Mouse (Mus musculus) G1E (cell line): ENCODE results near the gene Tex48. TPM values are rescaled to one million over a fixed set of nuclear protein-coding genes. Genes with fewer than 3 reads are reported as not detected.

Experiments
- ATAC-seq: 2 replicates; pipeline ENCODE4 v1.8.0; 2016; ENCODE audit warnings: mild to moderate bottlenecking; ENCODE audit not compliant: insufficient number of reproducible peaks, poor library complexity, low FRiP score, severe bottlenecking; ENCODE audit errors: extremely low read depth
- DNase-seq: peaks from one replicate; pipeline ENCODE4 v3.0.0; 2012; ENCODE audit warnings: low spot score
- H3K27me3 ChIP-seq: 2 replicates; pipeline ENCODE4 v1.6.1; 2012; ENCODE audit warnings: mild to moderate bottlenecking, low read length, inconsistent platforms; ENCODE audit not compliant: insufficient read depth
- H3K36me3 ChIP-seq: replicated peaks from 2 replicates; pipeline ENCODE3; 2012; ENCODE audit warnings: mild to moderate bottlenecking, inconsistent platforms
- H3K4me1 ChIP-seq: 2 replicates; pipeline ENCODE4 v1.6.1; 2012; ENCODE audit warnings: low read depth, low read length, inconsistent platforms, mixed read lengths; ENCODE audit not compliant: insufficient read depth
- H3K4me3 ChIP-seq: 2 replicates; pipeline ENCODE4 v1.5.1; 2012; ENCODE audit warnings: low read depth, mild to moderate bottlenecking, inconsistent platforms, low read length, moderate library complexity, mixed read lengths
- H3K9me3 ChIP-seq: replicated peaks from 2 replicates; pipeline ENCODE4 v1.6.1; 2012; ENCODE audit warnings: inconsistent platforms
- CTCF ChIP-seq: IDR thresholded peaks from 2 replicates; pipeline ENCODE4 v1.5.1; 2012; ENCODE audit warnings: low read depth, low read length, inconsistent platforms, mixed read lengths
- GATA1 ChIP-seq: IDR thresholded peaks from 2 replicates; pipeline ENCODE4 v1.6.1; 2012; ENCODE audit warnings: borderline replicate concordance, low read length, inconsistent platforms, mixed read lengths
- GATA2 ChIP-seq: IDR thresholded peaks from 2 replicates; pipeline ENCODE4 v1.6.1; 2012; ENCODE audit warnings: low read depth, low read length, inconsistent platforms, borderline replicate concordance
- POLR2AphosphoS5 ChIP-seq: IDR thresholded peaks from 2 replicates; pipeline ENCODE4 v1.6.1; 2012; ENCODE audit warnings: low read depth, low read length, inconsistent platforms; ENCODE audit not compliant: insufficient replicate concordance
- TAL1 ChIP-seq: conservative IDR thresholded peaks from 2 replicates; pipeline ENCODE4 v1.6.1; 2012; ENCODE audit warnings: low read depth, low read length, inconsistent platforms, mixed read lengths
- polyA plus RNA-seq: library from polyadenylated mRNA; stranded (reverse); fragments of >175 nt; gene quantifications from 2 replicates; pipeline ENCODE4 v1.2.3, GENCODE M21; 2012
- total RNA-seq, 2 experiments: library from RNA; stranded (forward) in 1 of 2; stranded (reverse) in 1 of 2; fragments of 200-1000 nt in 1 of 2; fragments of >200 nt in 1 of 2; fragmentation: Nextera tagmentation in 1 of 2; gene quantifications; 2 replicates each; pipeline ENCODE4 v1.2.3; 2014 to 2017

The Tex48 gene
- not detected in 2 replicates for total RNA-seq (2014; fragmentation: Nextera tagmentation)
- not detected in 2 replicates for total RNA-seq (2017)
- not detected in 2 replicates for polyA plus RNA-seq

DNA sequence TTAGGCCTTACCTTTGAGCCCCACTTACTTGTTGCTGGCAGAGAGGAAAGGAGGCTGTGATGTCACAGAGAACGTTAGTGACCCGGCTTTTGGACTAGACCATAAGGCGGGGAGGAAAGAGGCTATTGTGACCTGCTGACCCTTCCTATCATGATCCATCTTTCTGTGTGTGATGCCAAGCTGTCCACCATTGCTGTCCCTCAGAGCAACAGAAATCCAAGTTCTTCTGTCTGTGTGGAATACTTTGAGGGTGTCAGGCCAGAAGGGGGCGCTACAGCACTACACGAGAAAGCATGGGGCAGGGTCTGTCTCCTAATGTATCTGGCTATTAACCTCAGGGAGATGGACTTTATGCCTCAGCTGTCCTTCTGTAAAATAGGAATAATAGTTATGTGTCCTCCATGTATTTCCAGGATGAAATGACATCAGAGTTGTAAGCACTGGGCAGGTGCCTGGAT, at the start of gene Tex48:
Gene Tex48, minus strand, starts transcription at position 51 of the 458 bp plus-strand sequence.
- no peak for ATAC-seq
- Histone ChIP-seq H3K4me3 (no peak within 1 kb of the TSS), H3K9me3 (peaks cover 12% of the 10 kb centered on the region), H3K4me1 (no peaks in the 10 kb centered on the region), H3K36me3 (no peaks in the 10 kb centered on the region), H3K27me3 (no peaks in the 10 kb centered on the region)
- TF ChIP-seq TAL1 = no peak
- TF ChIP-seq GATA2 = no peak
- TF ChIP-seq CTCF = no peak
- TF ChIP-seq POLR2AphosphoS5 = no peak
- no peak for TF ChIP-seq GATA1
- DNase-seq = no peak

DNA sequence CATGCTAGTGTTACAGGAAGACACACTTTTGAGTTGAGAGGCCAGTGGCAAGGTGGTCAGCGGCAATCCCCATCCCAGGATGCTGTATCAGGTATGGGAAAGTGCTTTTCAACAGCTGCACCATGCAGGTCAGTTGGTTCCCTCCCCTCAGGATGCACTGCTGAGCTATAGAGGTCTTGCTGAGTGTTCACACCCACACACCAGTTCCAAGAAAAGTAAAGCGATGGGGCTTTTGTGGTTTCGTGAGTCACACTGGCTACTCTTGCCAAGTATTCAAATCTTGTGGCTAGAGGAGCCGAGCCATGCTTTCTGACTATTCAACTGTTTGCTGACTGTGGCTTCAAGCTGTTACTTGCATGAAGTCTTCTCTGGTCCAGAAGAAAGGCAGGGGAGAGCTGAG, 46.0 kb upstream of the Tex48 start:
- no peak for ATAC-seq
- Histone ChIP-seq H3K9me3 (peaks cover 46% of the 10 kb centered on the region), H3K36me3 (no peaks in the 10 kb centered on the region), H3K4me3 (no peak overlapping the region), H3K4me1 (no peaks in the 10 kb centered on the region), H3K27me3 (no peaks in the 10 kb centered on the region)
- no peak for TF ChIP-seq GATA2
- no peak for TF ChIP-seq POLR2AphosphoS5
- no peak for TF ChIP-seq CTCF
- TF ChIP-seq GATA1 = no peak
- TF ChIP-seq TAL1 = no peak
- DNase-seq = no peak

DNA sequence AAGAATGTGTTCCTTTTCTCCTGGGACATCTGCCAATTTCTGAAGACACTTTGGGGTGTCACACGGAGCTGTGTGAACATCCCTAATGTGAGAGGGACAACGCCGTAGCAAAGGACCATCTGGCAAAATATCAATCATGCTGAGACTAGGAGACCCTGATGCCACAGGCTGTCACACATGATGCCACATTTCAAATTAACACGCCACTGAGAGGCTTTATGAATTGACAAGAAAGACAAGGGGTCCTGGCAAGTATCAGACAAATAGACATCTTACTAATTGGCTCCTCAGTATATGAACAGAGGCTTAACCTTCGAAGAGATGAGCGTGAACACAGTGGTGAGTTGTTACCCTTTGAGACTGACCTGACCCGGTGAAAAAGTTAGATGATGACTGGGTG, 43.5 kb upstream of the Tex48 start:
- TF ChIP-seq TAL1 (no peak), GATA2 (no peak), CTCF (no peak), GATA1 (no peak), POLR2AphosphoS5 (no peak)
- Histone ChIP-seq H3K36me3 (no peaks in the 10 kb centered on the region), H3K4me1 (no peaks in the 10 kb centered on the region), H3K27me3 (no peaks in the 10 kb centered on the region), H3K9me3 (peaks cover 39% of the 10 kb centered on the region), H3K4me3 (no peak overlapping the region)
- DNase-seq (no peak), ATAC-seq (no peak)

DNA sequence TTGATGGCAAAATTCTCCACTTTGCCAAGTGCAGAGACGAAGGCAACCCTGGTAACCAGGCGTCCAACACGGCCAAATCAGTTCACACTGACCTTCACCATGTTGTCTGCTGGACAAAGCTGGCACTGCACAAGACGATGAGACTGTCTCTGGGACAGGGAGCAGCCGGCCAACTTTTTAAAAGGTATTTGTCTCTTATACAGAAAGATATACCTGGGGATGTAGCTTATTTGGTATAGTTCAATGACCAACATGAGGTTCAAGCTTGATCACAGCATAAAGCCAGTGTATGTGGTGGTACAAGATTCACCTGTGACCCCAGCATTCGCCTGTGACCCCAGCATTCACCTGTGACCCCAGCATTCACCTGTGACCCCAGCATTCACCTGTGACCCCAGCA, 41.1 kb upstream of the Tex48 start, which contains the start of gene Gm11214:
Gene Gm11214, minus strand, starts transcription at position 101 of the 400 bp plus-strand sequence.
- Histone ChIP-seq H3K9me3 (peaks cover 29% of the 10 kb centered on the region), H3K4me1 (no peaks in the 10 kb centered on the region), H3K36me3 (no peaks in the 10 kb centered on the region), H3K27me3 (no peaks in the 10 kb centered on the region), H3K4me3 (no peak within 1 kb of the TSS)
- no peak for ATAC-seq
- no peak for DNase-seq
- TF ChIP-seq CTCF = no peak
- TF ChIP-seq GATA2 = no peak
- no peak for TF ChIP-seq GATA1
- no peak for TF ChIP-seq TAL1
- TF ChIP-seq POLR2AphosphoS5 = no peak

DNA sequence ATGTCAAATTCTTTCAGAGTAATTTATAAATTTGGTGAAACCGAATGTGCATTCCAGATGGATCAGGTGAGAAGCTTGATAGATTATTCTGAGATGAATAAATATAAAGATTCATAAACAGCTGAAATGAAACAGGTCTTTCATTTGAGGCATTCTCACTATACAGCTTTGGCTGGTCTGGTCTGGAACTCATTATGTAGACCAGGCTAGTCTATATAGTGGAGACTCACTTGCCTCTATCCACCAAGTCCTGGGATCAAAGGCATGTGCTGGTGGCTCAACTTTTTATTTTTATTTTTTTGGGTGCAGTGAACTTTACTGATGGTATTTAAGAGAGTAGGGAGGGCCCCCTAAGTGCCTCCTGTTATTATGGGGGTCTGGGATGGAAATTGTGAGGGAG, 39.6 kb upstream of the Tex48 start:
- H3K9me3 ChIP-seq = peaks cover 22% of the 10 kb centered on the region
- no peaks in the 10 kb centered on the region for H3K4me1 ChIP-seq
- TF ChIP-seq TAL1 (no peak), GATA1 (no peak), CTCF (no peak), POLR2AphosphoS5 (no peak), GATA2 (no peak)
- no peaks in the 10 kb centered on the region for H3K36me3 ChIP-seq
- no peaks in the 10 kb centered on the region for H3K27me3 ChIP-seq
- ATAC-seq (no peak), DNase-seq (no peak)
- H3K4me3 ChIP-seq = no peak overlapping the region

DNA sequence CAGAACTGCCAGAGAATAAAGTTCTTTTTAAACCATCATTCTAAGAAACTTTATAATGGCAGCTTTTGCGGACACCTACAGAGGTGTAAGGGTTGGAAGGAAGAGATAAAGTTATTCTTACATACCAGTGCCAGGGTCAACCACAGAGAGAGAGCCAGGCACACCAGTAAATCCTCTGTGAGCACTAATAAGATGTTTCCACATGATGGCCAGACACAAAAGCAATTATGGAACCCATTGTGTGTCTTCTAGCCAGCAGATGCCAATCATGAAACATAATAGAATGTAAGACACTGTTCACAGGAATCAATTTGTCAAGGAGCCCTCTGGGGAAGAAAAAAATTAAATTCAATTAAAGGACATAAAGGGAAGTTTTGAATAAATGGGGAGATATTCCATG, 39.2 kb upstream of the Tex48 start:
- DNase-seq (no peak), ATAC-seq (no peak)
- TF ChIP-seq GATA2 = no peak
- no peak for TF ChIP-seq GATA1
- TF ChIP-seq TAL1 = no peak
- TF ChIP-seq POLR2AphosphoS5 = no peak
- no peak for TF ChIP-seq CTCF
- peaks cover 22% of the 10 kb centered on the region for H3K9me3 ChIP-seq
- H3K4me3 ChIP-seq = no peak overlapping the region
- H3K4me1 ChIP-seq = no peaks in the 10 kb centered on the region
- no peaks in the 10 kb centered on the region for H3K27me3 ChIP-seq
- no peaks in the 10 kb centered on the region for H3K36me3 ChIP-seq

DNA sequence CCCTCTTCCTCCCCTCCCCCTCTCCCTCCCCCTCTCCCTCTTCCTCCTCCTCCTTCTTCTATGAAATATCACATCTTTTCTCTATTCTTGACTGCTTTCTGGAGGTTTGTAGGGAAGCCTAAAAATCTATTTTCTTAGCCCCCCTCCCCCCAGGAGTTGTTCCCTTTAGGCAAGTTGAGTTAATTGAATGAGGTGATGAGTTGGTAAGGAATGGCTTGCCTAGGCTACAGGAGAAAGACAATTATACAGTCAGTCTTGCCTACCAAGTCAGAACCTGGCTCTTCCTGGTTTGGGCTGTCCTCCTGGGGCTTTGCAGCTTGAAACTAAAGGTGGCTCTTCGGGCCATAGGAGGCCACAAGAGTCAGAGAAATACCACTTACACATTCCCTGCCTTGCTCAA, 37.5 kb upstream of the Tex48 start:
- ATAC-seq = no peak
- Histone ChIP-seq H3K27me3 (no peaks in the 10 kb centered on the region), H3K4me3 (no peak overlapping the region), H3K9me3 (peaks cover 21% of the 10 kb centered on the region), H3K36me3 (no peaks in the 10 kb centered on the region), H3K4me1 (no peaks in the 10 kb centered on the region)
- DNase-seq = no peak
- TF ChIP-seq TAL1 = no peak
- TF ChIP-seq GATA2 = no peak
- no peak for TF ChIP-seq POLR2AphosphoS5
- TF ChIP-seq GATA1 = no peak
- TF ChIP-seq CTCF = no peak
